Mouse (Mus musculus) gastrocnemius, postnatal 14 days (tissue): ENCODE measurements at regions not wholly inside any gene's neighbourhood (a gene's known extent, or its start where the extent isn't known, plus 50 kb on each side); places are given as distances from the start of the nearest gene placed in this dataset.

ENCODE experiments used
- DNase-seq: peaks from one replicate; pipeline ENCODE4 v3.0.0; 2021; ENCODE audit warnings: mixed read lengths
- intact Hi-C: fragments of 180-260 bp; cut with DNase I; formaldehyde crosslinking; loops from one replicate; pipeline ENCODE4 v1.15.1; 2025; ENCODE audit warnings: low total_unique reads

GRCm38 (mm10) chr16:29785114-29785513 is 206.0 kb downstream of the Opa1 start:
- intact Hi-C loops = no loop called here
- DNase-seq = no peak

DNA sequence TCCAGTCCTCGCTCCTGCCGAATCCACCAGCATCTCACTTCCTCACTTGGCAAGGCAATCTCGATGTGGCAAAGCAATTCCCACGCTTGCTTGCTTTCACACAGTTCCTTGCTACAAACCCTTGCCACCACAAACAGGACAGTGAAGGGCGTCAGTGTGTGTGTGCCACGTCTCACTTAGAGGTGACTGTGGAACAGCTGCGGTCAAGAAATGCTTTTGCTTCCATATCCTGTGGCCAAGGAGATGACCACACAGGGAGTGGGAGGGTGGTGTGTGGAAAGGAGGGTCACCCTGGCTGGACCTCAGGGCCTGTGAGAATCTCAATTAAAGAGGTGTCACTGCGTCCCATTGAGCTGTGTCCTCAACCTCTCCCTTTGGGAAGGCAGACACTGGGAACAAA is 207.4 kb downstream of the Opa1 start:
- no peak for DNase-seq
- intact Hi-C loops = no loop called here

GRCm38 (mm10) chr16:29787633-29788511 is 208.7 kb downstream of the Opa1 start:
- intact Hi-C loops = loop anchor here (2.0 kb wide), 1 partner anchor 75 kb away; no protein-coding TSS in a partner anchor
- DNase-seq = no peak

DNA sequence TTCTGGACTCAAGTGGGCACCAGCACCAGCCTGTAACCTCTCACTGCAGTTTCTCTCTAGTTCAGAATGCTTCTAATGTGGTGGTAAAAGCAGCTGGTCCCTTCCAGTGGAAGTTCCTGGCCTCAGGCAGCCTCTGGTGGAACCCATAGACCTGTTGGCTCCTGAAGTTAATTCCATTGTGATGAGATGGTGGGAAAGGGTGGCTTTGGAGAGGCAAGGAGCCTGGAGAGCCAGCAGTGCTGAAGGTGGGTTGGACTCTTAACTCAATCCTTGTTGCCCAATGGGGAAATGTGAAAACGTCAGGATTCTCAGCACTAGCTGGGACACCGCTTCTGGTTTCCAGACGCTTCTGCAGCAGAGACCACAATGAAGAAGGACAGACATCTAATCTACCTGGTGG is 210.9 kb downstream of the Opa1 start:
- intact Hi-C loops = no loop called here

GRCm38 (mm10) chr16:29799250-29799649 is 220.1 kb downstream of the Opa1 start:
- intact Hi-C loops = no loop called here
- DNase-seq = no peak

More for the DNA sequence above, 210.9 kb downstream of the Opa1 start:
- no peak for DNase-seq

DNA sequence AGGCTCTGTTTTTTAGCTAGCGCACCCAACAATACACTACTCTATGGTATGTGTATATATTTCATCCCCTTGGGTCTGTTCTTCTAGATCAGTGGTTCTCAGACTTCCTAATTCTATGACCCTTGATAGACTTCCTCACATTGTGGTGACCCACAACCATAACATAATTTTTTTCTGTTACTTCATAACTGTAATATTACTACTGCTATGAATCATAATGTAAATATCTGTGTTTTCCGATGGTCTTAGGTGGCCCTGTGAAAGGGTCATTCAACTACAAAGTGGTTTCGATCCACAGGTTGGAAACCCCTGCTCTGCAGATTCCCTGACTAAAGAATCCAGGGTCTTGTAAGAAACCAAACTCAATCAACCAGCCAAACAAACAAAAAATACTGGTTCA is 220.8 kb downstream of the Opa1 start:
- intact Hi-C loops = no loop called here
- no peak for DNase-seq

- intact Hi-C loops = no loop called here
Measured at GRCm38 (mm10) chr16:29800457-29800856, 221.3 kb downstream of the Opa1 start.

DNA sequence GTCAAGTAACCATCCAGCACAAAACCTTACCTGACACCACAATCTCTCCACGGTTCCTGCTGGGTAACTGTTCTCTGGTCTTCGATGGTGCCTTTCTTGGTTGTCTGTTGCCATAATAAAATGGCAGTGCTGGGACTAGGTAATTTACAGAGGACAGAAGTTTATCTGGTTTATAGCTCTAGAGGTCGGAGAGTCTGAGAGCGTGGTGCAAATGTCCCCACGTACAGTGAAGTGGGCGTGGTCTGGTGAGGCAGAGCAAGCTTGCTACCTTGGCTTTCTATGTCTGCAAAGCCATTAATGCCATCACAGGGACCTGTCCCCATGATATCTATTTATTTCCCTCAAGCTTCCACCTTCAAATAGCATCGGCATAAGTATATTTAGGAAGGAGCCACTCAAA is 223.0 kb downstream of the Opa1 start:
- DNase-seq = no peak
- intact Hi-C loops = no loop called here

More at GRCm38 (mm10) chr16:29800457-29800856, 221.3 kb downstream of the Opa1 start:
- no peak for DNase-seq

GRCm38 (mm10) chr16:29802603-29803002 is 223.5 kb downstream of the Opa1 start:
- intact Hi-C loops = no loop called here
- DNase-seq = no peak

- no peak for DNase-seq
- intact Hi-C loops = no loop called here
Measured at GRCm38 (mm10) chr16:29807859-29808258, 228.7 kb downstream of the Opa1 start.

GRCm38 (mm10) chr16:29808851-29809250 is 229.7 kb downstream of the Opa1 start:
- intact Hi-C loops = no loop called here
- no peak for DNase-seq

- peak; percentile 36 for DNase-seq
- intact Hi-C loops = loop anchor here (5.0 kb wide), 1 partner anchor 76 kb away; no protein-coding TSS in a partner anchor
Measured at GRCm38 (mm10) chr16:29813411-29814038, 234.4 kb downstream of the Opa1 start.

DNA sequence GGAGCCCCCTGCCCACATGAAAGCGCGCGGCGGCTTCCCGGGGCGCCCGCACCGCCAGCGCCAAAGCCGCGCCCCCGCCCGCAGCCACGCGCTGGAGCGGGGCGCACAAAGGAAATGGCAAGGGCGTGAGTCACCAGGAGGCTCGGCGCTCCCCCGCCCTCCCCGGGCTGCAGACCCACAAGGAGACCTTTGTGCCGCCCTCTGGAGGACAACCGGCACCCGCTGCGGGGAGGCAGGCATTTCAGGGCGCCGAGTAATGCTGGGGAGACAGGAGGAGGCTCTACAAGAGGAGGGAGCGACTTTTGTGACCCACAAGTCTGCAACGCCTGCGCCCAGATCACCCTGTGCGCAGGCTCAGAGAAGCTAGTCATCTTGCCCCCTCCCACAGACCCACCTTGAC is 234.9 kb downstream of the Opa1 start:
- peak; percentile 88 for DNase-seq
- intact Hi-C loops = loop anchor here (5.0 kb wide), 1 partner anchor 77 kb away; no protein-coding TSS in a partner anchor

DNA sequence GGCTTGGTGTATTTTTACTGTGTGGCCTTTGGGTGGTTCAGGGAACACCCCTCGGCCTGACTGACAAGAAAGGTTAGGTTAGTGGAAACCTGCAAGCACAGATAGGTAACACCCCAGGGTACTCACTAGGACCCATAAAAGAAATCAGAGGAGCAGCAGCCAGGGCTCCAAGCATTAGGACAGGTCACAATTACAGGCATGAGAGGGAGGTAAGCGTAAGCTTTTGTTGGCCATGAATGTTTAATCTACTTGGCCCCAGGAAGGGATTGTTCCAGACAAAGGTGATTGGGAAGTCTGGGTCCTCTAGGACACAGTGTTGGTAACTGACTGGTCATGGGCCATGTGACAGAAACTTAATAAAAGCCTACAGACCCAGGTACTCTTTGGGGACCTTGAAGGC is 235.5 kb downstream of the Opa1 start:
- intact Hi-C loops = loop anchor here (5.0 kb wide), 1 partner anchor 77 kb away; no protein-coding TSS in a partner anchor
- DNase-seq = no peak

DNA sequence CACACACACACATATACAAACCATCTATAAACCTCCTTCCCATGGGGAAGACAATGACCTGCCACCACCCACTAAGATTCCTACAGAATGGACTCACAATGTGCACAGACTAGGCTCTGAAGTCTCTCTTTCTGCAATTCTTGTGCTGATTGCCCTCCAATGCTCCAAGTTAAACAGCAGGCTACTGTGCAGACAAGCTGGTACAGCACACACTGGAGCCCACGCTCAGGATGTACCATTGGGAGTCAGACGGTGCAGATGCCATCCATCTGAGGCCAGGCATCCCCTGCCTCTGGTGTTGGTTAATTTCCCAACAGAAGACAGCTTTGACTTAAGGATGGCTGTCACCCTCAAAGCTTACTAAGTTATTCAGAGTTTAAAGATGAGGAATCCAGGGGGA is 236.1 kb downstream of the Opa1 start:
- DNase-seq = no peak
- intact Hi-C loops = no loop called here

GRCm38 (mm10) chr16:29815632-29816337 is 236.7 kb downstream of the Opa1 start:
- intact Hi-C loops = no loop called here
- no peak for DNase-seq

- intact Hi-C loops = no loop called here
- DNase-seq = peak; percentile 54
Measured at GRCm38 (mm10) chr16:29816681-29817369, 237.7 kb downstream of the Opa1 start.

- intact Hi-C loops = no loop called here
Measured at GRCm38 (mm10) chr16:29818807-29819440, 239.8 kb downstream of the Opa1 start.

DNA sequence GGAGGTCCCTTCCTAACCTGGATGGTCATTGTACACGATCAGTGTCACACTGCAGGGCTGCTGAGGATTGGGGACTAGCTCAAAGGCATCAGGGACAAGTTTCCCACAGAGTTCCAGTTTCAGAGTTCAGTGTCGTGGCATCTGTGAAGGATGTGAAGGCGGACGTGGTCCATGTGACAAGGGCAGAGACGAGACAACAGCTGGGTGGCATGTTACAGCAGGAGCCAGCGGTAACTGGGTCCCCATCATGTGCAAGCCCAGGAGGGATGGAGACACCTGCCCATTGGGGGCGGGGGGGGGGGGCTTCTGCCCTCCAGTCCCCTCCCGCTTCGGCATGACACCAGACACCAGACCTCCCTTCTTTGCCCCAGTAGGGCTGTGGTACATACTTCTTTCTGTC is 241.6 kb downstream of the Opa1 start:
- intact Hi-C loops = loop anchor here (10.0 kb wide), 1 partner anchor 244 kb away; the partner anchor contains the start of gene Hes1
- no peak for DNase-seq

More at GRCm38 (mm10) chr16:29818807-29819440, 239.8 kb downstream of the Opa1 start:
- DNase-seq = no peak
